Mouse (Mus musculus) adrenal gland, adult 18-20 months (tissue): ENCODE results near the gene 9230112D13Rik. TPM values are rescaled to one million over a fixed set of nuclear protein-coding genes. Genes with fewer than 3 reads are reported as not detected.
A peak's percentile ranks its signal among the peaks of the same experiment; 100 is the strongest.

Experiments used
- DNase-seq, 2 experiments: peaks; one replicate each; pipeline ENCODE4 v3.0.0; 2021 to 2022; ENCODE audit warnings: low spot score in 2 of 2
- total RNA-seq, 2 experiments: library from RNA; stranded (reverse); gene quantifications; 1 replicate in 1 of 2; 2 replicates in 1 of 2; pipeline ENCODE4 v1.2.3; 2021

Gene 9230112D13Rik
- total RNA-seq, 2 experiments from 2014 or later, result not detected

GRCm38 (mm10) chr14:34500309-34500708 lies 22.3 kb downstream of the 9230112D13Rik start:
- no peak for DNase-seq

- peak in 1 of 2 experiments; percentile 17 for DNase-seq
Observed at GRCm38 (mm10) chr14:34499664-34500063, 22.9 kb downstream of the 9230112D13Rik start.

GRCm38 (mm10) chr14:34497346-34497745 lies 25.3 kb downstream of the 9230112D13Rik start:
- no peak for DNase-seq

DNA sequence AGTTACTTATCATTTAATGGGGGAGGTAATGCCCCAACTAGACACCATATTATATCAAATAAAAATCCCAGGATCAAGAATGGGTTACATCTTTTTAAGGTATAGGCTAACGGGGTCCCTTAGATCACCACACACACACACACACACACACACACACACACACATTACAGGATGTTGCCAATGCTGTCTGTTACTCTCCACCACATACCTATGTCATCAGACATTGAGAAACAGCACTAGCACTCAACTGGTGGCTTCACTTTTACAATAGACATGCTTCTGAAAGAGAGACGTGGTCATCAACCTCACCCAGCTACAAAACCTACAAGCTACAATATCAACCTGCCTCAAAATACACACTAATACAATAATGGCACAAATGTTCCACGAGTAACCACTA lies 28.9 kb downstream of the 9230112D13Rik start:
- DNase-seq, result no peak

DNA sequence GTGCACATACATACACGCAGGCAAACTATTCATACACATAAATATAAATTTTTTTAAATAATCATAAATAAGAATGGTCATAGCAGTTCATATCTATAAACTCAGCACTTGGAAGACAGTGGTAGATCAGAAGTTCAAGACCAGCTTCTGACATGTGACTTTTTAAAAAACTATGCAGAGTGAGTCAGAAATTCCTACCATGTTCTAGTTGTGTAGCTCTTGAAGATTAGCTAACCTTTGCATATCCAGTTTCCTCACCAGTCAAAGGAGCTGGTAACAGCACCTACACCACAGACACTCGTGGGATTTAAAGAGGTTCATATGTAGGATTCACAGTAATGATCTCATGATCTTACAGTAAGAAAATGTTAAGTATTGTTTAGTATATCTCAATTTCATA lies 29.9 kb downstream of the 9230112D13Rik start:
- DNase-seq, result no peak

DNA sequence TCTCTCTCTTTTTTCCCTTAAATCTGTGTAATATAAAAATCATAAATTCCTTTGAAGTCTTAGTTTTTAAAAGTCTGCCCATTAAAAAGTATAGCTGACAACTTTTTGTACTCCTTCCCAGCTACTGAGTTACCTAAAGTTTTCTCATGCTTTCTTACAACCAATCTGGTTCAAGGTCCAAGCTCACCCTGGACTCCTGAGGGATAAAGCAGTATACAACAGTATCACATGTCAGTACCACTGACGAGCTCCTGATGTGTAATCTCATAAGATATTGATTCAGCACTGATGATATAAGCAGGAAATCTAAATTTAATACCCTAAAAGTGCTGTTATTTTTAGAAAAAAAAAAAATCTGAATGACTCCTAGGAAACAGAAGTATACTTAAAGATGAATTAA lies 31.6 kb downstream of the 9230112D13Rik start:
- no peak for DNase-seq

DNA sequence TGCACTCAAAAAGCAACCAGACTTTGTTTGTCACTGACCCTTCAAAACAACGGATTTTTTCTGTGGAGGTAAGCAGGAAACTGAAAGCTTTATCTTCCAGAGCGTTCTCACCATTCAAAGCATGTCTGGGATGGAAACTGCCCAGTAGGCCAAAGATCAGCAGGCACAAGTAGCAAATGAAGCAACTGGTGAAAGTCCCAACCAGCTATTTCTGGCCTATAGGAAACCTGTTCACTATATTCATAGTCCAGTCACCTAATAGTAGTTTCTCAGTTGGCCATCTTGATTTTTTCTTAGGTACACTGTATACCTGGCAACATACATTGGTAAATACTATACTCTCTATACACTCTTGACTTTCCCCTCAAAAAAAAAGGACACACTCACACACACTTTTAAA lies 32.7 kb downstream of the 9230112D13Rik start:
- DNase-seq, result no peak

- no peak for DNase-seq
Observed at GRCm38 (mm10) chr14:34486169-34486568, 36.4 kb downstream of the 9230112D13Rik start.

GRCm38 (mm10) chr14:34483469-34484341 lies 38.9 kb downstream of the 9230112D13Rik start:
- no peak for DNase-seq

DNA sequence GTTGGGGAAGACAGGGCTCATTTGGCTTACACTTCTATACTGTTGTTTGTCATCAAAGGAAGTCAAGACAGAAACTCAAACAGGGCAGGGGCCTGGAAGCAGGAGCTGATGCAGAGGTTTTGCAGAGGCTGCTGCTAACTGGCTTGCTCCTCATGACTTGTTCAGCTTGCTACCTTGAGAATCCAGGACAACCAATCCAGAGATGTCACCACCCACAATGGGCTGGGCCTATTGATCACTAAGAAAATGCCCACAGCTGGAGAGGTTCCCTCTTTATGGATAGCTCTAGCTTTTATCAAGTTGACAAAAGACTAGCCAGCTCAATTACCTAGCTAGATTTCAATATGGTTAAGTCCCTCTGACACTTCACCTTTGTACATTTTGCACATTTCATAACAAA lies 51.0 kb downstream of the 9230112D13Rik start:
- no peak for DNase-seq

DNA sequence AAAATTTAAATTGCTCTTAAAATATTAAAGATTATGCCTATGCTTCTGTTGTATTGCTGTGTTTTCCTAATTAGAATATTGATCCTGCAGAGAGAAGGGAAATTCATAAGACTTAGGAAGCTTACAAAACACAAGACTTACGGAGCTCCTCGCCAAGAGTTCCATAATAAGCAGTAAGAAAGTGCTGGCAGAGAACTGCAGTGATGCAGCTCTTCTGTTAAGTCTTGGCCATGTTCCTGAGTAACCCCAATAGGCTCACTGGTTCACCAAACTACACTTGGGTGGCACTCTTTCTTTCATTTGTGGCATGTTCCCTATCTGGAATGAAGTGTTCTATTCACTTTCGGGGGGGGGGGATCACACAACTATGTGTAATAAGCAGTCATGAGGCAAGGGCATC lies 56.3 kb downstream of the 9230112D13Rik start:
- no peak for DNase-seq

Other genes starting within 250 kb of the 9230112D13Rik start
- gene Shld2, start 212.3 kb downstream of the 9230112D13Rik start, total RNA-seq, result 1 to 10 TPM; 9.2 to 9.5 TPM
- 100 to 1,000 TPM; 186 to 200 TPM for gene Glud1, start 212.1 kb downstream of the 9230112D13Rik start, total RNA-seq
- gene Fam25c, start 167.4 kb downstream of the 9230112D13Rik start, total RNA-seq, result not detected
- 100 to 1,000 TPM in 1 of 2 experiments, 10 to 100 TPM in 1; 16.6 to 229 TPM for gene Sncg, start 148.0 kb downstream of the 9230112D13Rik start, total RNA-seq
- 10 to 100 TPM; 24.0 to 28.0 TPM for gene Mmrn2, start 147.3 kb downstream of the 9230112D13Rik start, total RNA-seq
- 10 to 100 TPM; 49.1 to 65.5 TPM for gene Bmpr1a, start 19.5 kb downstream of the 9230112D13Rik start, total RNA-seq
- 1 to 10 TPM in 1 of 2 experiments, under 1 TPM in 1; 0.46 to 2.6 TPM for gene Ldb3, start 65.9 kb upstream of the 9230112D13Rik start, total RNA-seq
- gene Opn4, start 77.3 kb upstream of the 9230112D13Rik start, total RNA-seq, result not detected
- gene Wapl, start 151.1 kb upstream of the 9230112D13Rik start, total RNA-seq, result 10 to 100 TPM; 72.4 to 90.5 TPM